Mouse (Mus musculus): ENCODE results near the gene Tm9sf4. TPM values are rescaled to one million over a fixed set of nuclear protein-coding genes. Genes with fewer than 3 reads are reported as not detected.

Tm9sf4 gene
- polyA plus RNA-seq (2015; fragmentation: Nextera tagmentation; extraction: Ambion mirVana): 80.5 and 85.6 TPM in 2 replicates

DNA sequence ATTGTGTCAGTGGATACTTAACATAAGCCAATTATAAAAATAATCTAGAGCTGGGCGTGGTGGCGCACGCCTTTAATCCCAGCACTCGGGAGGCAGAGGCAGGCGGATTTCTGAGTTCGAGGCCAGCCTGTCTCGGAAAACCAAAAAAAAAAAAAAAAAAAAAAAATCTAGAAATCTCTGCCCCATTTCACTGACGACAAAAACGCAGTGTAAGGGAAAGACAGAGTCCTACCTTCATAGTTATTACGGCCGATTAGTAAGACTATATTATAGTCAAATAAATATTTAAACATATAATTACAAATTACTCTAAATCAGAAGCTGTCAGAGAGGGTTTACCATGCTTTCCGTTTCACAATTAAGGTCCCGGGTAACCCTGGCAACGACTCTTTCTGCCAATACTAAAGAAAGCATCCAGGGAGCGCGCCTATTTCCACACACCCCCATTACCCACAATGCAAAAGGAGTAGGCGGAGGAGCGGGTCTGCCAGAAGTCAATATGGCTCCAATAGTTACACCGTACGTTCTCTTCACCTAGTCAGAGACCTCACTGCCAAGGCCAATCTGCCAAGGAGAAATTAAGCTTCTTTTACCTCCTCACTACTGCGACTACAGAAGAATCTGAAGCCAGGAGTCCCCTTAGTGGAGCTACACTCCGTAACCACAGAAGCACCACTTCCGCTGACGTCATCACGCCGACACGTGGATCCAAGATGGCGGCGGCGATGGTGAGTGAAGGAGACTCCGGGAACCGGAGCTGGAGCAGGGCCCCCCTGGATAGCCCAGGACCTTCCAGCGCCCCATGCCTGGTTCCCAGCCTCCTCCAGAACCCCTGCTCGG, at the start of gene Tm9sf4:
Gene Tm9sf4, plus strand, starts transcription at position 460 of the 840 bp plus-strand sequence.
- peak within 1 kb of the TSS; percentile 96 for H3K4me2 ChIP-seq
- H3K27me3 ChIP-seq (replicated peaks): no peaks in the 10 kb centered on the region
- peak within 1 kb of the TSS; percentile 80 for H3K9ac ChIP-seq
- no peaks in the 10 kb centered on the region for H3K36me3 ChIP-seq
- ATAC-seq (ENCODE audit: insufficient read depth, low FRiP score, low read depth): peak; percentile 89
- 0 out of 2 replicates have a peak, but pooled peaks cover 13% of the 10 kb centered on the region for H3K4me1 ChIP-seq
- H3K9me3 ChIP-seq: no peaks in the 10 kb centered on the region
- H3K27ac ChIP-seq: peak within 1 kb of the TSS; percentile 90
- peak within 1 kb of the TSS; percentile 82 for H3K4me3 ChIP-seq (replicated peaks)
- 9% methylated on average over 34 of the region's 34 CpGs for WGBS

DNA sequence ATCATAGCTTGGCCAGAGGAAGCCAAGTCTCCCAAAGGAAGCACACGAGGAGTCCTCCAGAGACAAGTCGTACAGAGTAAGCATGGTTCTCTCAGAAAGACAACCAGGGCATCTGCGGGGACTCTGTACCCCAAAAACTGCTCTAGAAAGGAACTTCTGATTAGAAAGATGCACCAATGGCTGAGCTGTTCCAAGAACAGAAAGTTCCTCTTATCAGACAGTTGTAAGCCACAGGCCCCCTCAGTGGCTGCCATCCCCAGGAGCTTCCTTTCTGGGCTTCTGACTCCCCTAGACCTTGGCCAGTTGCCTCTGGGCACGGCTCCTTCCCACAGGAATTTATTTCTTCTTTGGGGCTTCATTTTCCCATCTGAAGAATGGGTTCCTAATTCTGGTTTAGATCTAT, 45.4 kb upstream of the Tm9sf4 start:
- H3K27me3 ChIP-seq (replicated peaks): no peaks in the 10 kb centered on the region
- H3K9me3 ChIP-seq: no peaks in the 10 kb centered on the region
- H3K4me3 ChIP-seq (replicated peaks): no peak overlapping the region
- H3K4me2 ChIP-seq: no peak overlapping the region
- H3K9ac ChIP-seq: no peak overlapping the region
- no peak overlapping the region for H3K27ac ChIP-seq
- no peak for ATAC-seq (ENCODE audit: insufficient read depth, low FRiP score, low read depth)
- H3K36me3 ChIP-seq: no peaks in the 10 kb centered on the region
- 76% methylated on average over 4 of the region's 4 CpGs for WGBS
- no peaks in the 10 kb centered on the region for H3K4me1 ChIP-seq

DNA sequence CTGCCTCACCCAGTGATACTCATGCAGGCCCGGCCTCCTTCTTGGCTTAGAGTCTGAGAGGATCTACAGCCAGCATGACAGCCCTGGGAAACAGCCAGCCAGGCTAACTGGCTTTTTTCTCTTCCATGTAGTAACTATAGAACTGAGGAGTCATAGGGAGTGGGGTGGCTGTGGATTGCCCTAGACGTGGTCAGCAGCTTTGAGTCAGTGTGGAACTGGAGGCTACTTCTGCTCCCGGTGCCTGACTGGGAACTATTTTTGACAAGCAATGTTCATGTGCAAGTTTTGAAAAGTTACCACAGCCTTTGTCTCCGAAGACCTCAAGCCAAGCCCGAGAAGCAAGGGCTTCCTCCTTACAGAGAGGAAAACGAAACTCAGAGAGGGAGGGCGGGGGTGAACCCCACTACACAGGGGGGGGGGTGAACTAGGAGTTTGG, 44.0 kb upstream of the Tm9sf4 start:
- no peak for ATAC-seq (ENCODE audit: insufficient read depth, low FRiP score, low read depth)
- Histone ChIP-seq H3K4me3 (replicated peaks) (no peak overlapping the region), H3K4me2 (no peak overlapping the region), H3K36me3 (no peaks in the 10 kb centered on the region), H3K4me1 (no peaks in the 10 kb centered on the region), H3K9ac (no peak overlapping the region), H3K27me3 (replicated peaks) (no peaks in the 10 kb centered on the region), H3K27ac (no peak overlapping the region), H3K9me3 (no peaks in the 10 kb centered on the region)
- WGBS: 71% methylated on average over 7 of the region's 7 CpGs

DNA sequence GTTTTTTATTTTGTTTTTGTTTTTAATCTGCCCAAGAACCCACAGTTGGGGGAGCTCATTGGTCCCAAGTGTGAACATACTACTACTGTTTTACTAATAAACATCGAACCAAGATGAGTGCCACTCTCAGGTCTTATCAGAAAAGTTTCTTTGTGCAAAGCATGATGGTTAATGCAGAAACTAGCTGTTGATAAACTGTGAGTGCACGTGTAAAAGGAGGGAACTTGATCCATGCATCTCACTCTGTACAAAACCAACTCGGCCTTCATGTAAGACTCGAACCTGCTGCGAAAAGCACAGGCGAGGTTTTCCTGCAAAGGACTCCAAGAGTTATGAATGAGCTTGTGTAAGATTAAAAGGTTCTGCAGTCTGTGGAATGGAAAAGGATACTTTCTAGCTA, 41.6 kb upstream of the Tm9sf4 start:
- H3K27ac ChIP-seq: no peak overlapping the region

DNA sequence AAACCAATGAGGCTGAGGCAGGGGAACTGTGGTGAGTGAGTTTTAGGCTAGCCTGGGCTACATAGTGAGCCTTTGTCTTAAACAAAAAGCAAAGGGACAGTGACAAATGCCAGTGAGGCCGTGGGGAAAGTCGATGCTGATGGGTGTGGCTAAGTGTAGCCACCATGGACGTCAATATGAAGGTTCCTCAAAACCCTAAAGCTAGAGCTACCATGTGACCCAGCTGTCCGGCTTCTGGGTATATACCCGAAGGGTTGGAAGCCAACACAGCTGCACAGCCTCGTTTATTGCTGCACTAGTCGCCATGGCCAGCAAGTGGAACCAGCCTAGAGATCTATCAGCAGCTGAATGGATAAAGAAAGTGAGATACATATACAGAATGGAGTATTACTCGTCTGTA, 41.0 kb upstream of the Tm9sf4 start:
- Histone ChIP-seq H3K36me3 (no peaks in the 10 kb centered on the region), H3K27me3 (replicated peaks) (no peaks in the 10 kb centered on the region), H3K27ac (no peak overlapping the region), H3K4me3 (replicated peaks) (no peak overlapping the region), H3K9me3 (no peaks in the 10 kb centered on the region), H3K9ac (no peak overlapping the region), H3K4me1 (no peaks in the 10 kb centered on the region), H3K4me2 (no peak overlapping the region)
- ATAC-seq (ENCODE audit: insufficient read depth, low FRiP score, low read depth): no peak
- WGBS: 54% methylated on average over 8 of the region's 8 CpGs

More for the DNA sequence above, 41.6 kb upstream of the Tm9sf4 start:
- WGBS: 81% methylated on average over 6 of the region's 6 CpGs
- no peak for ATAC-seq (ENCODE audit: insufficient read depth, low FRiP score, low read depth)
- Histone ChIP-seq H3K4me1 (no peaks in the 10 kb centered on the region), H3K4me2 (no peak overlapping the region), H3K36me3 (no peaks in the 10 kb centered on the region), H3K9ac (no peak overlapping the region), H3K4me3 (replicated peaks) (no peak overlapping the region), H3K9me3 (no peaks in the 10 kb centered on the region), H3K27me3 (replicated peaks) (no peaks in the 10 kb centered on the region)

DNA sequence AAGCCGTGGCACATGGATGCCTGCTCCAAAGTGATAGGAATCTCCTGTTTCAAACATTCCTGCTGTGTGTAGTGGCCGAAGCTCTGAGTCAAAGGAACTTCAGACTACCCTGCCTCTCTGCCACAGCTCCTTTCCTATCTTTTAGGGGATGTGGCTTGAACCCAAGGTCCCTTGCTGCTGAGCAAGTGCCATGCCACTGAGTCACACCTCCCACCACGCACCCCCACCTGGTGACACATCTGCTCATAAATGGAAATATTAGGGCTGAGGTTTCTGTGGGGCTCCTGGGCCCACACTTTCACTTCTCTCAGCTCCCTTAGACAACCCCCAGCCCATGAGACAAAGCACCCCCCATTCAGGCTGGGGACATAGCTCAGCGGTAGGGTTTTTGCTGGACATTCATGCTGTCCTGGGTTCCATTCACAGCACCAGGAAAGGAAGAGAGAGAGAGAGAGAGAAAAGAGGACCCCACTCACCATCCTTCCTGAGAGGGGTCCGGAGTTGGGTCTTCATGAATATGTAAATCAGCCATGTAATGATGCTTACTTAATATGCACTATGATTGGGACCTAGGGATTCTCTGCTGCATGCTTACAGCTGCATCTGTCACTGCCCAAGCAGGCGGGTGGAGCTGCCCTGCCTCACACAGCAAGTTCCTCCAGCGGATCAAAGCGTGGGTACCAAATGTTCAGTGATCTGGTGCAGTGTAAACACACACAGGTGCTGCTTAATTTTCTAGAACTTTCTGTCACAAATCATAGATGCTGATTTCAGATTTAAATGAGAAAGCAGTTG, 39.1 kb upstream of the Tm9sf4 start:
- H3K36me3 ChIP-seq: no peaks in the 10 kb centered on the region
- no peaks in the 10 kb centered on the region for H3K4me1 ChIP-seq
- H3K27me3 ChIP-seq (replicated peaks): no peaks in the 10 kb centered on the region
- H3K4me3 ChIP-seq (replicated peaks): no peak overlapping the region
- no peak for ATAC-seq (ENCODE audit: insufficient read depth, low FRiP score, low read depth)
- H3K27ac ChIP-seq: no peak overlapping the region
- no peak overlapping the region for H3K4me2 ChIP-seq
- WGBS: 67% methylated on average over 8 of the region's 8 CpGs
- H3K9me3 ChIP-seq: no peaks in the 10 kb centered on the region
- H3K9ac ChIP-seq: no peak overlapping the region

DNA sequence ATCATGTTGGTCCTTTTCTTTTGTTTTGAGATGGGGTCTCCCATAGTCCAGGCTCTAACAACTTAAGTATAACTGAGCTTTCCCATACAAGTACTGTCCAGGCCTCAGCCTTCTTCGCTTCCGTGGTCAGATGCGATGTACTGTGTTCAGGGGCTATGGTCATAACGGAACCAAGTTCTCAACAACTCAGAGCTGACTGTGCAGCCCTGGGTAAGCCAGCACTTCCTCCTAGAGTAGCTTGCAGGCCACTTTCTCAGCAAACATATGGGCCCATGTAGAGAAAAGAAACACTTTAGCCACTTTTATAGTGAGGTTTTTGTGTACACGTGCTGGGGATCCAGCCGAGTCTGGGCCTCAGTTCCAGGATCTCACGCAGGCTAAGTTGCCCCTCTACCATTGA, 38.4 kb upstream of the Tm9sf4 start:
- no peak overlapping the region for H3K4me3 ChIP-seq (replicated peaks)
- H3K4me2 ChIP-seq: no peak overlapping the region
- no peaks in the 10 kb centered on the region for H3K4me1 ChIP-seq
- H3K27ac ChIP-seq: no peak overlapping the region
- no peaks in the 10 kb centered on the region for H3K9me3 ChIP-seq
- WGBS: 79% methylated on average over 7 of the region's 7 CpGs
- H3K36me3 ChIP-seq: no peaks in the 10 kb centered on the region
- H3K9ac ChIP-seq: no peak overlapping the region
- no peaks in the 10 kb centered on the region for H3K27me3 ChIP-seq (replicated peaks)
- no peak for ATAC-seq (ENCODE audit: insufficient read depth, low FRiP score, low read depth)

DNA sequence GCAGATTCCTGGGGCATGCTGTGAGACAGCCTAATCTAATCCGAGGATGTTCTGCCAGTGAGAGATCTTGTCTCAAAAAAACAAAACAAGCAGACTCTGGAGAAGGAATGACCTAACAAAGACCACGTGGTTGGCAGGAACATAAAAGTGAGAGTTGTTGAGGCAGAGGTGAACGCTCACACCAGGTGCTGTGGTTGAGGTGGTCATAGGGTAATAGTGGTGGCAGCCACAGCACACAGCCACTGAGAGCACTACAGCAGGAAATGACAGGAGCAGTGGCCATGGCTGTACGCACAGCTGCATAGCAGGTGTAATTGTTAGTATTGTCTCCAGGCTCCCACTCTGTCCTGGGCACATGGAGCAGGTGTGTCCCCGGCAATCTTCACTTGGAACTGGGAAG, 35.2 kb upstream of the Tm9sf4 start:
- Histone ChIP-seq H3K4me2 (no peak overlapping the region), H3K9ac (no peak overlapping the region), H3K27me3 (replicated peaks) (no peaks in the 10 kb centered on the region), H3K4me1 (no peaks in the 10 kb centered on the region), H3K27ac (no peak overlapping the region), H3K4me3 (replicated peaks) (no peak overlapping the region), H3K9me3 (no peaks in the 10 kb centered on the region), H3K36me3 (no peaks in the 10 kb centered on the region)
- 45% methylated on average over 5 of the region's 5 CpGs for WGBS
- ATAC-seq (ENCODE audit: insufficient read depth, low FRiP score, low read depth): no peak

DNA sequence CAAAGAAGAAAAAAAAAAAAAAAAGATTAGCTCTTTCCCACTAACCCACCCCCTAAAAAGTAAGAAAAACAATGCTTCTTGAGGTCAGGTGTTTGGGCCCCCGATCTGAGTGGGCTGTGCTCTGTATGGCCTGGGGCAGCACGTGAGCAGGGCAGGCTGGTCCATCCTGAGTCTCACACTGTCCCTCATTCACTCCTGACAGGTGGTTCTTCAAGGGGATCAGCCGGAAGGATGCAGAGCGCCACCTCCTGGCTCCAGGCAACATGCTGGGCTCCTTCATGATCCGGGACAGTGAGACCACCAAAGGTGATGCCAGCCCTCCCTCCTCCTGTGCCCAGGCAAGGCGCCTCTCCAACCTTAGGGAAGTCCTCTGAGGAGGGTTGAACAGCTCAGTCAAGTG, 30.1 kb upstream of the Tm9sf4 start:
- H3K4me3 ChIP-seq (replicated peaks): no peak overlapping the region
- no peaks in the 10 kb centered on the region for H3K36me3 ChIP-seq
- no peak overlapping the region for H3K27ac ChIP-seq
- H3K27me3 ChIP-seq (replicated peaks): no peaks in the 10 kb centered on the region
- no peaks in the 10 kb centered on the region for H3K4me1 ChIP-seq
- 20% methylated on average over 6 of the region's 6 CpGs for WGBS
- H3K9me3 ChIP-seq: no peaks in the 10 kb centered on the region
- no peak overlapping the region for H3K4me2 ChIP-seq
- ATAC-seq (ENCODE audit: insufficient read depth, low FRiP score, low read depth): no peak
- no peak overlapping the region for H3K9ac ChIP-seq

DNA sequence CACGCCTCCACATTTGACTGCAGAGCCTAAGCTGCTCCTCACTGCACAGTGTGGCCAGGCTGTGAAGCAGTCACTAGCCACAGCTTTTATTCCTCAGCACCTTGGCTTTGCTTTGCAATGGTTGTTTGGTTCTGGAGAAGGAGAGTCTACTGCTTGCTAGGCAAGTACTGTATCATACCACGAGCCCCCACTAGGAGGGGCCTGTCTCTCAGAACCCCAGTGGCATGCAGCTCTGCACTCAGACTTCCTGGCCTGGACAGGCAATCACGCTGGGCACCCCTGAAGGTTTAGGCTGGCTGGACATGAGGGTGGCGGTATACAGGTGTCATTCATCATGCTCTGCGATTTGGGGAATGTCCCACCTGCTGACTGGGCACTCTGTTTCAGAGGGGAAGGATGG, 26.9 kb upstream of the Tm9sf4 start:
- H3K27ac ChIP-seq: no peak overlapping the region
- H3K4me2 ChIP-seq: no peak overlapping the region
- H3K4me1 ChIP-seq: no peaks in the 10 kb centered on the region
- no peak overlapping the region for H3K4me3 ChIP-seq (replicated peaks)
- ATAC-seq (ENCODE audit: insufficient read depth, low FRiP score, low read depth): no peak
- no peaks in the 10 kb centered on the region for H3K27me3 ChIP-seq (replicated peaks)
- 35% methylated on average over 5 of the region's 5 CpGs for WGBS
- no peaks in the 10 kb centered on the region for H3K9me3 ChIP-seq
- H3K36me3 ChIP-seq: no peaks in the 10 kb centered on the region
- H3K9ac ChIP-seq: no peak overlapping the region

DNA sequence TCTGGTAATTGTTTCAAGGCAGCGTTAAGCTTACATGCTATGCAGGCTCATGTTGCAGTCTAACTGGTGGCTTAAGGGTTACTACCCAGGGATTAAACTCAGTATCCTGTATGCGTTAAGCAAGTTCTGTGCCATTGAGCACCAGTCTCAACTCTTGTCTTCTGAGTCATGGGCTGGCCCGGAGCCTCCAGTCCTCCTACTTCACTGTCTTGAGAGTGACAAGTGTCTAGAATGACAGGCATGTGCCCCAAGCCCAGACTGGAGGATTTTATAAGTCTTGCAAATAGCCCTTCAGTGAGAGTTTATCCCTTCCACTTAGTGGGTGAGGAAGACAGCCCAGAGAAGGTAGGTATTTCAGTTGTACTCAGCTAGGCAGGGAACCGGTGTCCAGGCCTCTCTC, 24.9 kb upstream of the Tm9sf4 start:
- Histone ChIP-seq H3K4me3 (replicated peaks) (no peak overlapping the region), H3K9me3 (no peaks in the 10 kb centered on the region), H3K36me3 (no peaks in the 10 kb centered on the region), H3K4me2 (no peak overlapping the region), H3K27ac (no peak overlapping the region), H3K4me1 (no peaks in the 10 kb centered on the region), H3K27me3 (replicated peaks) (no peaks in the 10 kb centered on the region), H3K9ac (no peak overlapping the region)
- 61% methylated on average over 4 of the region's 4 CpGs for whole genome bisulfite sequencing
- ATAC-seq (ENCODE audit: insufficient read depth, low FRiP score, low read depth): no peak

DNA sequence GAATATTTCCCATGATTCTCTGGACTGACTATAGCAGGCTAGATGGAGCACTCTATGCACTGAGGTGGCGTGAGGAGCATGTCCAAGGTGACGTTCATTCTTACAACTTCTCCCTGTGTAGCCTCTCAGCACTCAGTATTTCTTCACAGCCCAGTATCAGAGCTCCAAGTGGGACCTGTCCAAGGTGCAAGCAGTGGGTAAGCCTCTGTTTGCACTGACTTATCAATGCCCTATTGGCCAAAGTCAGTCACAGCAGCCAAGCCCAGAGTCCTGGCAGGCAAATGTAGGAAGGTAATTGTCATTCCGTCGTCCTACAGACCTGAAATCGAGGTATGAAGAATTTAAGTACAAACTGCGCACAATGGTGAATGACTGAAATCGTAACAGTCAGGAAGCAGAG, 21.9 kb upstream of the Tm9sf4 start:
- no peak for ATAC-seq (ENCODE audit: insufficient read depth, low FRiP score, low read depth)
- no peak overlapping the region for H3K4me3 ChIP-seq (replicated peaks)
- H3K9me3 ChIP-seq: no peaks in the 10 kb centered on the region
- H3K4me2 ChIP-seq: no peak overlapping the region
- H3K27me3 ChIP-seq (replicated peaks): no peaks in the 10 kb centered on the region
- H3K36me3 ChIP-seq: no peaks in the 10 kb centered on the region
- WGBS: 71% methylated on average over 7 of the region's 7 CpGs
- no peak overlapping the region for H3K27ac ChIP-seq
- H3K9ac ChIP-seq: no peak overlapping the region
- no peaks in the 10 kb centered on the region for H3K4me1 ChIP-seq
